Mouse (Mus musculus): ENCODE data around the gene Card11. TPM values are rescaled to one million over a fixed set of nuclear protein-coding genes. Genes with fewer than 3 reads are reported as not detected.

Card11 gene
- polyA plus RNA-seq, 1 experiment = 63.7 TPM

DNA sequence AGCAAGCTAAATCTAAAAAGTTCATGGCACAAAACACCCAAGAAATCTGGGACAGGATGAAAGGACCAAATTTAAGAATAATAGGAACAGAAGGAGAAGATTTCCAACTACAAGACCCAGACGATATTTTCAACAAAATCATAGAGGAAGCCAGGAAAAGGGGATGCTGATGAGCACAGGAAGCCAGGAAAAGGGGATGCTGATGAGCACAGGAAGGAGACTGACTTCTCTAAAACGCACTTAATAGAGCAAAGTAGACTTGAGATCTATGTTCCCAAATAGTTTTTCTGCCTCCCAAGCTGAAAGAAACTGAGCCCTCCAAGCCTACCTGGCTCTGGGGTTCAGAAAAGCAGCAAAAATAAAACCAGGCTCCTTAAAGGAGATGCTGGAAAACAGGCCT lies 173.0 kb downstream of the Card11 start:
- TF ChIP-seq POLR2A (IDR thresholded peaks at IDR 0.05; ENCODE audit: low read depth, low read length) = no peak
- no peak for TF ChIP-seq CTCF (IDR thresholded peaks at IDR 0.05; ENCODE audit: extremely low read depth, insufficient read depth, insufficient read length, insufficient replicate concordance)
- Histone ChIP-seq H3K36me3 (ENCODE audit: control insufficient read depth, insufficient read depth, low read length) (no peaks in the 10 kb centered on the region), H3K27me3 (ENCODE audit: control insufficient read depth, insufficient read depth, low read length) (no peaks in the 10 kb centered on the region), H3K4me1 (ENCODE audit: control insufficient read depth, insufficient read depth, insufficient read length) (peaks cover 4% of the 10 kb centered on the region), H3K4me3 (ENCODE audit: extremely low read depth, insufficient read depth, insufficient read length) (no peak overlapping the region), H3K27ac (ENCODE audit: insufficient read depth, low read length) (no peak overlapping the region)
- no peak for DNase-seq (ENCODE audit: low read depth in 1 of 2, low spot score in 2 of 2)
- 43% methylated on average over 2 of the region's 2 CpGs for WGBS

DNA sequence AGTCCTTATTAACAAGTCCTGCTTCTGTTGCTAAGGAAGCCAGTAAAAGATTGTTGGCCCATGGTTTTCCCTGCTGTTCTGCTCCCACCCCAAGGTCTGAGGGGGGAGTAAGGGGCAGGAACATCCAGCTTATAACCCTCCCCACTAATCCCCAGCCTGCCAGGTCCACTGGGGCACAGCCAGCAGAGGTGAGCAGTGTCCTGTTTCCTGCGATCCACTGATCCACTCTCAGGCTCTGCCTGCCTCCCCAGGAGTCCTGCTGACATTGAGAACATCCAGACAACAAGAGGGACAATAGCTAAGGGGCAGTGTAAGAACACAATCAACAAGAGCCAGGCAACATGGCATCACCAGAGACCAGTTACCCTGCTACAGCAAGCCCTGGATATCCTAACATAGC lies 173.6 kb downstream of the Card11 start:
- Histone ChIP-seq H3K27me3 (ENCODE audit: control insufficient read depth, insufficient read depth, low read length) (no peaks in the 10 kb centered on the region), H3K4me3 (ENCODE audit: extremely low read depth, insufficient read depth, insufficient read length) (no peak overlapping the region), H3K36me3 (ENCODE audit: control insufficient read depth, insufficient read depth, low read length) (no peaks in the 10 kb centered on the region), H3K4me1 (ENCODE audit: control insufficient read depth, insufficient read depth, insufficient read length) (peaks cover 4% of the 10 kb centered on the region), H3K27ac (ENCODE audit: insufficient read depth, low read length) (no peak overlapping the region)
- TF ChIP-seq POLR2A (IDR thresholded peaks at IDR 0.05; ENCODE audit: low read depth, low read length) (no peak), CTCF (IDR thresholded peaks at IDR 0.05; ENCODE audit: extremely low read depth, insufficient read depth, insufficient read length, insufficient replicate concordance) (no peak)
- WGBS = 87% methylated on average over 1 of the region's 1 CpGs
- DNase-seq (ENCODE audit: low read depth in 1 of 2, low spot score in 2 of 2) = no peak

DNA sequence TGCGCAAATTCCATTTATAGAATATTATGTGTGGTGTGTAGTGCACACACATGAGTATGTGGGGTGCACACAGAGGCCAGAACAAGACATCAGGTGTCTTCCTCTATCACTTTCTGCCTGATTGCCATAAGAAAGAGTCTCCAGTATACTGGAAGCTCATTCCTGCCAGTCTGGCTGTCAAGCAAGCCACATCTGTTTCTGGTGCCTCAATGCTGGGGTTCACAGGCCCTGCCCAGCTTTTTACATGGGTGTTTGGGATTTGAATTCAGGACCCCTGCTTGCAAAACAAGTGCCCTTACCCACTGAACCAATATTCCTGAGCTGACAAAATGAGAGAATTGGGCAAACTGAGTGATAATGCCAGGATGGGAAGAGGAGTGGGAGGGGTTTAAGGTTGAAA lies 174.3 kb downstream of the Card11 start:
- Histone ChIP-seq H3K36me3 (ENCODE audit: control insufficient read depth, insufficient read depth, low read length) (no peaks in the 10 kb centered on the region), H3K27ac (ENCODE audit: insufficient read depth, low read length) (no peak overlapping the region), H3K4me1 (ENCODE audit: control insufficient read depth, insufficient read depth, insufficient read length) (peaks cover 4% of the 10 kb centered on the region), H3K27me3 (ENCODE audit: control insufficient read depth, insufficient read depth, low read length) (no peaks in the 10 kb centered on the region), H3K4me3 (ENCODE audit: extremely low read depth, insufficient read depth, insufficient read length) (no peak overlapping the region)
- no peak for DNase-seq (ENCODE audit: low read depth in 1 of 2, low spot score in 2 of 2)
- TF ChIP-seq POLR2A (IDR thresholded peaks at IDR 0.05; ENCODE audit: low read depth, low read length) (no peak), CTCF (IDR thresholded peaks at IDR 0.05; ENCODE audit: extremely low read depth, insufficient read depth, insufficient read length, insufficient replicate concordance) (no peak)
- 100% methylated on average over 1 of the region's 1 CpGs for WGBS

DNA sequence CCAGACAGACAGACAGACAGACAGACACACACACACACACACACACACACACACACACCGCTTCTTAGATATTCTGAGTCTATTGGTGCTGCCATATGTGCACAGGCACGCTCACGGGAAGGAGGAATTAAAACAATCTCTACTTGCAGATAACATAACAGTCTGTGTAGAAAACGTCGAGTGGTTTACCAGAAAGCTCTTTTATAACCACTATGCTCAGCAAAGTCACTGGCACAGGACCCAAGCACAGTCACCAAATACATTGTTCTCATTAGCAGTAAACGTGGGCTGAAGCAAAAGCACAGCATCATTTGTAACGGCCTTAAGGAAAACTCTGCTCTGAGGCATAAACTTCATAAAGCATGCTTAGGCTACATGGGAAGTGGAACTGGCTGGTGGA lies 176.3 kb downstream of the Card11 start:
- TF ChIP-seq POLR2A (IDR thresholded peaks at IDR 0.05; ENCODE audit: low read depth, low read length) = no peak
- no peak for TF ChIP-seq CTCF (IDR thresholded peaks at IDR 0.05; ENCODE audit: extremely low read depth, insufficient read depth, insufficient read length, insufficient replicate concordance)
- WGBS = 73% methylated on average over 7 of the region's 7 CpGs
- no peak overlapping the region for H3K4me3 ChIP-seq (ENCODE audit: extremely low read depth, insufficient read depth, insufficient read length)
- DNase-seq (ENCODE audit: low read depth in 1 of 2, low spot score in 2 of 2) = no peak
- no peaks in the 10 kb centered on the region; the same call in 1 of the 2 replicates for H3K4me1 ChIP-seq (ENCODE audit: control insufficient read depth, insufficient read depth, insufficient read length)
- no peaks in the 10 kb centered on the region for H3K36me3 ChIP-seq (ENCODE audit: control insufficient read depth, insufficient read depth, low read length)
- no peaks in the 10 kb centered on the region for H3K27me3 ChIP-seq (ENCODE audit: control insufficient read depth, insufficient read depth, low read length)
- no peak overlapping the region for H3K27ac ChIP-seq (ENCODE audit: insufficient read depth, low read length)

DNA sequence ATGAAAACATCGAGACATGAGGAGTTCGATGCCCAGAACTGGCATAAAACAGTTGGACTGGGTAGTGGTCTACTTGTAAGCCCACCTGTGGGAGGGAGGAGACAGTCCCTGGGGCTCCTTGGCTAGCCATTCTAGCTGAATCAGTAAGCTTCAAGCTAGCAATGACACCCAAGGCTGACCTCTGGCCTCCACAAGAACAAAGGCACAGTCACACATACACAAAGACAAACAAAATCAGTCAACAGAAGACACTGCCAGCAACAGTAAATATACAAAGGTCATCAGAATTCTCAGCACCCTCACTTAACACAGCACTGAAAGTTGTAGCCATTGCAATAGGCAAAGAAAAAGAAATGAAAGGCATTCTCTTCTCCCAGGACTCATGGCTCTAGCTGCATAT lies 177.0 kb downstream of the Card11 start:
- Histone ChIP-seq H3K27me3 (ENCODE audit: control insufficient read depth, insufficient read depth, low read length) (no peaks in the 10 kb centered on the region), H3K36me3 (ENCODE audit: control insufficient read depth, insufficient read depth, low read length) (no peaks in the 10 kb centered on the region), H3K4me3 (ENCODE audit: extremely low read depth, insufficient read depth, insufficient read length) (no peak overlapping the region), H3K27ac (ENCODE audit: insufficient read depth, low read length) (no peak overlapping the region), H3K4me1 (ENCODE audit: control insufficient read depth, insufficient read depth, insufficient read length) (no peaks in the 10 kb centered on the region; the same call in 1 of the 2 replicates)
- no peak for TF ChIP-seq POLR2A (IDR thresholded peaks at IDR 0.05; ENCODE audit: low read depth, low read length)
- TF ChIP-seq CTCF (IDR thresholded peaks at IDR 0.05; ENCODE audit: extremely low read depth, insufficient read depth, insufficient read length, insufficient replicate concordance) = no peak
- no peak for DNase-seq (ENCODE audit: low read depth in 1 of 2, low spot score in 2 of 2)
- 68% methylated on average over 2 of the region's 2 CpGs for WGBS

Other genes with a start within 250 kb of the Card11 start
- gene Gna12, start 170.2 kb downstream of the Card11 start, polyA plus RNA-seq (2012; rRNA removed) = 66.8 and 67.9 TPM in 2 replicates
- 0.53 and 0.62 TPM in 2 replicates for gene Sdk1, start 240.9 kb upstream of the Card11 start, polyA plus RNA-seq (2012; rRNA removed)